Mouse (Mus musculus) spleen, adult 10 weeks (tissue): Measurements from ENCODE around the gene Sgk2. TPM values are rescaled to one million over a fixed set of nuclear protein-coding genes. Genes with fewer than 3 reads are reported as not detected.

Experiments
- polyA plus RNA-seq: library from polyadenylated mRNA; stranded (reverse); fragments of 350-450 nt; fragmentation: Illumina TruSeq; extraction: RNeasy Lipid Tissue Mini Kit (QIAGEN cat#74804); gene quantifications from one replicate; pipeline ENCODE4 v1.2.3, GENCODE M21; 2015; ENCODE audit warnings: low replicate concordance; ENCODE audit not compliant: insufficient read depth

The Sgk2 gene
- polyA plus RNA-seq = not detected

GRCm38 (mm10) chr2:162987218-162987617 lies at the start of gene Sgk2:
Gene Sgk2 (plus strand): TSS chr2:162987330.

GRCm38 (mm10) chr2:162943148-162943846 lies 43.8 kb upstream of the Sgk2 start, which contains the start of gene L3mbtl1:
Gene L3mbtl1 (plus strand): TSS chr2:162943472.

GRCm38 (mm10) chr2:163016916-163017743 lies 30.0 kb downstream of the Sgk2 start, which contains the start of gene Ift52:
Gene Ift52 (plus strand): TSS chr2:163017354.

GRCm38 (mm10) chr2:163054335-163054840 lies 67.3 kb downstream of the Sgk2 start, which contains the start of gene Mybl2:
Gene Mybl2 (plus strand): TSS chr2:163054687.

Other genes with a start within 250 kb of the Sgk2 start
- gene Srsf6, start 55.8 kb upstream of the Sgk2 start, polyA plus RNA-seq = 376 TPM
- gene L3mbtl1, start 43.9 kb upstream of the Sgk2 start, polyA plus RNA-seq = 0.17 TPM
- gene Ift52, start 30.0 kb downstream of the Sgk2 start, polyA plus RNA-seq = 61.3 TPM
- gene Mybl2, start 67.4 kb downstream of the Sgk2 start, polyA plus RNA-seq = 6.1 TPM
- not detected for gene Gtsf1l, start 100.5 kb downstream of the Sgk2 start, polyA plus RNA-seq
- gene Tox2, start 215.8 kb downstream of the Sgk2 start, polyA plus RNA-seq = 3.4 TPM